Mouse (Mus musculus) T-helper 17 cell (primary cell): Measurements from ENCODE around the gene Dcpp3.
"Not testable (repeated sequence)": the region's sequence is repeated elsewhere in the genome, so short reads cannot be mapped to it uniquely, and the experiment has no call there.

Experiments
- in situ Hi-C, 2 experiments: fragments of 300-600 bp; cut with MboI, MseI; formaldehyde crosslinking; loops; 1 replicate in 1 of 2; 2 replicates in 1 of 2; pipeline ENCODE4 v1.15.1; 2025; ENCODE audit warnings: high pct_unique_total_duplicates in 2 of 2

The Dcpp3 gene

DNA sequence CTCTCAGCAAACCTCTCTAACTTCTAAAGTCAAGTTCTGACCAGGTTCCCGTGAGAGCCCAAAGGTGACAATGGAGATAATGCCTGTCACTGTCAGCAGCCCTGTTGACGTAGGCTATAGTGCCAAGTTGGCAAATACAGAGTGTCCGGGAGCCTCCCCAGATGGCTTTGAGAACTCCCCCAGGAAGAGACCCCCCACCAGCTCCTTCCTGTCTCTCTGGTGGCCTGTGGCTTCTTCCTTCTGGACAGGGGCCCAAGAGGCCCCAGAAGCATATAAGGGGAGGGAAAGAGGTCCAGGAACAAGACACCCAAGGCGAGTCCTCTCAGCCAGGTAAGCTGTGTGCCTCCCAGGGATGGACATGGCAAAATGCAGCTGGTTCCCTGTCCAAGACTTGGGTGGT is at the start of gene Dcpp3:
Gene Dcpp3 (plus strand): TSS at position 301 of the 400 bp plus-strand sequence.
- in situ Hi-C loops = loop anchor here in 1 of 2 experiments (5.0 kb wide), 1 partner anchor 35 kb away; no protein-coding TSS in a partner anchor

DNA sequence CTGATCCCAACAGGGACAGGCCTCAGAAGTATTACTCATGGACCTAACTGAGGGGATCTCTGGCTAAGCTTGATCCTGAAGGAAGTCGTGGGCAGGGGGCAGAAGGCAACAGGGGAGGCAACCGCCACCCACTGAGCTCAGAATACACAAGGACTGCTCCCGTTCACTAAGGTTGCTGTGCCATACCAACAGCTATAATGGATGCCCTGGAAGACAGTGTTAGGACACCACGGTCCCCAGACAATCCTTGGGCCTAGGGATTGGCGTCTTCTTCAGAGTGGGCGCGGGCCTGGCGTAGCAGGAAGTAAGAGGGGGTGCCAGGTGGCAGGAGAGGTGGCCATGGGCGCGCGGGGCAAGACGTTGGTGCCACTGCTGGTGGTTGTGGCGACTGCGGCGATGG is 49.5 kb upstream of the Dcpp3 start, which contains the start of gene Prss21:
Gene Prss21 (plus strand): TSS at position 301 of the 400 bp plus-strand sequence.
- in situ Hi-C loops = no loop called here

DNA sequence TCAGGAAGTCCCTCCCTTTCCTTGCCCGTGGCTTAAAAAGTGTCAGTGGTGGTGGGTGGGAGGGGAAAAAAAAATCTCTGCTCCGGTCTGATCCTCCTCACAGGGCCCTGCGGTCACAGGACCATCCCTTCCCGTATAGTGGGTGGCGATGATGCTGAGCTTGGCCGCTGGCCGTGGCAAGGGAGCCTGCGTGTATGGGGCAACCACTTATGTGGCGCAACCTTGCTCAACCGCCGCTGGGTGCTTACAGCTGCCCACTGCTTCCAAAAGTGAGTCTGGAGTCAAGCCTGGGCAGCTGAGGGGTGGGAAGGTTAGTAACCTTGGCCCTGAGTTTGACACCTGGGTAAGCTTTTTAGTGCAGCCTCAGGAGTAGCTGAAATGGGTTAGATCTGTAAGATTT is 48.7 kb upstream of the Dcpp3 start:
- in situ Hi-C loops = no loop called here

DNA sequence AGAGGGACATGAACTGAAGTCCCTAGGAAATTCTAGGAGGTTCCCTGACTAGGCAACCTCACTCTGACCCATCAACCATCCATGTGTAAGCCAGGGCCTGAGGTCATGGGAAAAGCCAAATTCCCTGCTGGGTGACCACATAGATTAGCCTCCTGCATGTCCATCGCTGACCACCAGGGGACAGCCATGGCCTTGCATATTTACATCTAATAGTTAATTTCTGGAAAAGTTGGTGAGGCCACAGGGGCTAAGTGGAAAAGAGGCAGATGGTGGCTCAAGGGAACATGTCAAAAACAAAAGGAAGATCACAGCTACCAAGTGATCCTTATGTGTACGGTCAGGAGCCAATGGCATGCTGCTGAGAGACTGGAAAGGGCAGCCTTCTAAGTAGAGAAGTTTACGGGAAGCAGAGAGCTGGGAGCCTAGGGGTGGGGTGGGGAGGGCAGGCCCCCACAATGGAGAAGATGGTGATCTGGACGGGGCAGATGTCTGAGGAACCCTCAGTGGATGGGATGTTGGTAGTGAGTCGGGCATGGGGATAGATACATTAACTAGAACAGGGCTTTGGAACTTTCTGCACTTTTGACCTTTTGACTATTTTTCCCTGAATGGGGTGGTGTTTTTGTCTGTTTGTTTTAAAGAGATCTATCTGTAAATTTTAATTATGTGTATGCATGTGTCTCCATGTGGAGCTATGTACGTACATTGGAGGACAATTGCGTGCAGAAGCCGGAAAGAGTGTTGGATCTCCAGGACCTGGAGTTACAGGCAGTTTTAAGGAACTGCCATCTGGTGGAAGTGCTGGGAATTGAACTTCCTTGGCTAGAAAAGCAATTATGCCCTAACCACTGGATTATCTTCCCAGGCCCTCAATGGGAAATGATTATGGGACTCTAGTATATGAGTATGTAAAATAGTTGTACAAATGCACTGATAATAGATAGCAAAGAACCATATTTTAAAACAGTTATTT is 43.1 kb upstream of the Dcpp3 start:
- in situ Hi-C loops = no loop called here

DNA sequence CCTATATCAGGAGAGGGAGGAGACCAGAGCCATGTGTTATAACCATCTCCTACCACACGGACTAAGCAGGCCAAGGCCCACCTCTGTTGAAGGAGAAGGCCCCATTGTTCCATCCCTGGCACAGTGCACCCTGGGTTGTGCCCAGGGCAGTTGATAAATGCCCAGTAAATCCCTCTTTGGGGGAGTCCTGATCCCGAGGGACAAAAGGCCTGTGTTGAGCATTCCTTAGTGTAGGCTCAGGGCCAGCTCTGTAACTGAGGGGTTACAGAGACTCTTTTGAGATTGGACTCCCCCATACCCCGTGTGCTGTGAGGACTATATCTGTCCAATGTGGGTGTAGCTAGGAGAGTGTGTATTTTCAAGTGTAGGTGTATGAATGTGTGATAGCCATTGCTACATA is 40.5 kb upstream of the Dcpp3 start:
- in situ Hi-C loops = no loop called here

DNA sequence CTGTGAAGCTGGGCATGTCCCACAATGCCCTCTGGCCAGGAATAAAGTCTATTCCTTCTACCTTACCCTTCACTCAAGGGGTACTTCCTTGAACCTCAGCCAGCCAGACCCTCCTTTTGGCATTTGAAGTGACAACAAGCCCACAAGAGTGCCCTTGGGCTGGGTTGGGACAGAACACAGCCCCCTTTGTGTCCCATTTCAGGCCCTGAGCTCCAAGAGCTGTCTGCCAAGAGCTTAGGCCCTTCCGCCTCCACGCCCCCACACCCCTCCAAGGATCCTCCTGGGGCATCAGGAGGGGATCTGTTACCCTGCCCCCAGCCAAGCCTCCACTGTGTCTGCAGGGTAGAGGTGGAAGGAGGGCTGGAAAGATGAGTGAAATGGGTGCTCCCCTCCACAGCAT is 40.1 kb upstream of the Dcpp3 start:
- in situ Hi-C loops = no loop called here

DNA sequence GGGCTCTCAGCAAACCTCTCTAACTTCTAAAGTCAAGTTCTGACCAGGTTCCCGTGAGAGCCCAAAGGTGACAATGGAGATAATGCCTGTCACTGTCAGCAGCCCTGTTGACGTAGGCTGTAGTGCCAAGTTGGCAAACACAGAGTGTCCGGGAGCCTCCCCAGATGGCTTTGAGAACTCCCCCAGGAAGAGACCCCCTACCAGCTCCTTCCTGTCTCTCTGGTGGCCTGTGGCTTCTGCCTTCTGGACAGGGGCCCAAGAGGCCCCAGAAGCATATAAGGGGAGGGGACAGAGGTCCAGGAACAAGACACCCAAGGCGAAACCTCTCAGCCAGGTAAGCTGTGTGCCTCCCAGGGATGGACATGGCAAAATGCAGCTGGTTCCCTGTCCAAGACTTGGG is 36.7 kb upstream of the Dcpp3 start, which contains the start of the genes Dcpp1 and Dcpp2:
Gene Dcpp1 (plus strand): TSS at position 301 of the 400 bp plus-strand sequence.
Gene Dcpp2 (plus strand): TSS at position 305 of the 400 bp plus-strand sequence.
- in situ Hi-C loops = loop anchor here in 1 of 2 experiments (5.0 kb wide), 1 partner anchor 42 kb away; no protein-coding TSS in a partner anchor

DNA sequence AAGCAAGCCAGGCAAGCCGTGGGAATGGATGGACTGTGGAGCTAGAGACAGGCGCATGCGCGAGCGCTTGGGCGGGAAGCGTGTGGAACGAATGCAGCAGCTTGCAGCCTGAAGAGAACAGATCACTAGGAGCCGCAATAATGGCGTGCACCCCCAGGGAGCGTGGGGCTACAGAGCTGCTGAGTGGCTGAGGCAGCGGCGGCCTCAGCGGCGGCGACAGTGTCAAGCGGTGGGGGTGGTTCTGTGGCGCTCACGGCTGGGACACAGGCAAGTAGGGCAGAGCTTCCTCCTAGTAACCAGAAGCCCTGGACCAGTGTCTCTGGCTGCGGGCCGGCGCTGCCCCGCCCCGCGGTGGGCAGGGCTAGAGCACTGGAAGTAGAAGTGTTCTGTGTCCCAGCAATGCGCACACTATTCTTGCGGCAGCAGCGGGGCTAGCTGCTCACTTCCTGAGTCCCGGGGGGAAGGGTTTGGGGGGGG is 7.3 kb downstream of the Dcpp3 start:
- in situ Hi-C loops = loop anchor here in 1 of 2 experiments (5.0 kb wide), 1 partner anchor 42 kb away; the partner anchor contains the start of genes Dcpp1 and Dcpp2

DNA sequence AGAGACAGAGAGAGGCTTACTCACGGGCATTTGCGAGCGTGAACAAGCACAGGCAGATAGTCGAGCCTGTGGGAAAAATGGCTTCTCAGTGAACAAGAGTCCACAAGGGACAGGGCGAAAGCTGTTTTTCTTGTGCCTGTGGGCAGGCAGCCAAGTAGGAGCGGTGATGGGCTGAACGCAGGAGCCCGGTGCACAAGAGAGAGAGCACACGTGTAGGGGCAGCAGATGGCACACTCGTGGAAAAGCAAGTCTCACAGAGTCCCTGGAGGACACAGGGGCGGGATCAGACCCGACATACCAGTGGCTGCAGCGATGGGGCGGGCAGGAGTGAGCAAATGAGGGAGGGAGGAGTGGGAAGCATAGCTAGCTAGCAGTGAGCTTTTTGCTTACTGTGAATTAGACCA is 7.8 kb downstream of the Dcpp3 start:
- in situ Hi-C loops = no loop called here

DNA sequence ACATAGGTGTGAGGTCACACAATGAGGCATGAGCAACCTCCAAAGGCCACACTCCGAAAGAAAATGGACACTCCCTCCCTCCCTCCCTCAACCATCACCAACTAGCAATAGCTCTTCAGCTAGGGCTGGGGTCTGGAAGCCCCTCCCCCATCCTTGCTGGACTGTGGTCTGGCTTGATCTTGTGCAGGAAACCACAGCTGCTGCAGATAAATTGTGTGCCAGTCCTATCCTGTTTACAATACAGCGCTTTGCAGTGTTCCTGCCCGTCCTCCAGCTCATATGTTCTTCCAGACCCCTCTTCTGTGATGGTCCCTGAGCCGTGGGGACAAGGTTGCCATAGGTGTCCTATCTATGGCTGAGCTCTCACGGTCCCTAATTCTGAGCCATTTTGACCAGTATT is 13.9 kb downstream of the Dcpp3 start:
- in situ Hi-C loops = no loop called here

DNA sequence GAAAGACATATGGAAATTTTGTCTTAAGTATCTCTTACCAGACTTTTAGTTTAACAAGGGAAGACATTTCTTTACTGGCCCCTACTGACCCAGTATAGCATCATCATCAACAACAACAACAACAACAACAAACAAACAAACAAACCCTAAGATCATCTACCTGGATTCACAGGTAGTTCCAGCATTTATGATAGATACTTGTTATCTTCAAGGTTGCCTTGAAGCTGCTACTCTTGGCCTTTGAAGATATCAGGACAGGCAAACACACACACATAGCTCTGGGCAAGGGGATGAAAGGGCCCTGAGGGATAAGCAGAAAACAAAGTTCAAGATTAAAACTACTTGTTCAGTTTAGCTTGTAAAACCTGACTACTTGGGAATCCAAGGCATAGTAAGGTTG is 24.1 kb downstream of the Dcpp3 start, which contains the start of gene Sbp:
Gene Sbp (plus strand): TSS at position 301 of the 400 bp plus-strand sequence.
- in situ Hi-C loops = no loop called here

DNA sequence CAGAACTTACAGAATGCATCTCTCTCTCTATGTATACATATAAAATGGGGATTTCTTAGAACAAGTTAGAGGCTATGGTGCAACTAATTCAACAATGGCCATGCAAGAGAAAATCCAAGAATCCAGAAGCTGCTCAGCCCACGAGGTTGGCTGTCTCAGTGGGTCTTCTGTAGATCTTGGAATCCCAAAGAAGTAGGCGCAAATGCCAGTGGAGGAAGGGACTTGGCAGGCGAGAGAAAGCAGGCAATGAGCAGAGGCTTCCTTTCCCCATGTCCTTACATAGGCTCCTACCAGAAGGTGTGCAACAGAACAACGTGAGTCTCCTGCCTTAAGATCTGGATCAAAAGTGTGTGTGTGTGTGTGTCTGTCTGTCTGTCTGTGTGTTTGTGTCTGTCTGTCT is 30.2 kb downstream of the Dcpp3 start:
- in situ Hi-C loops = not testable (repeated sequence)

DNA sequence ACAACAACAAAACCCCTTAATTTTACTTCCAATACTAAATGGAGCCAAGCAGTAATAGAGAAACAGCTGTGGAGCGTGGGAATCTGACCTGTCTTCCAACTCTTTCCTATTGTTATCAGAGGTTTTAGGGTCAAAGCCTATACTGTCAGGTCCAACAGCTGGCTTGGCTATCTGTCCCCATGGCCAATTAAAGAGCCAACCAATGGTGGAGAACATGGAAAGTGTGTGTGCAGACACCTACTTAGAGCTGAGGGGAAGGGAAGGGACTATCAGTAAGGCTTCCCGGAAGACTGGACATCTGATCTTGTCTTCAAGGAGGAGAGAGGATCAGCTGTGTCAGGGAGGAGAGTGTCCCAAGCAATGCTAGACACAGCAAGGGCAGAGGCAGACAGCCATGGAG is 31.8 kb downstream of the Dcpp3 start:
- in situ Hi-C loops = no loop called here

DNA sequence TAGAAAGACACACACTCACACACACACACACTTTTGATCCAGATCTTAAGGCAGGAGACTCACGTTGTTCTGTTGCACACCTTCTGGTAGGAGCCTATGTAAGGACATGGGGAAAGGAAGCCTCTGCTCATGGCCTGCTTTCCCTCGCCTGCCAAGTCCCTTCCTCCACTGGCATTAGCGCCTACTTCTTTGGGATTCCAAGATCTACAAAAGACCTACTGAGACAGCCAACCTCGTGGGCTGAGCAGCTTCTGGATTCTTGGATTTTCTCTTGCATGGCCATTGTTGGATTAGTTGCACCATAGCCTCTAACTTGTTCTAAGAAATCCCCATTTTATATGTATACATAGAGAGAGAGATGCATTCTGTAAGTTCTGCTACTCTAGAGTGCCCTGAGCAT is 33.6 kb downstream of the Dcpp3 start:
- in situ Hi-C loops = loop anchor here in 1 of 2 experiments (5.0 kb wide), 1 partner anchor 34 kb away; the partner anchor contains the start of gene Dcpp3

DNA sequence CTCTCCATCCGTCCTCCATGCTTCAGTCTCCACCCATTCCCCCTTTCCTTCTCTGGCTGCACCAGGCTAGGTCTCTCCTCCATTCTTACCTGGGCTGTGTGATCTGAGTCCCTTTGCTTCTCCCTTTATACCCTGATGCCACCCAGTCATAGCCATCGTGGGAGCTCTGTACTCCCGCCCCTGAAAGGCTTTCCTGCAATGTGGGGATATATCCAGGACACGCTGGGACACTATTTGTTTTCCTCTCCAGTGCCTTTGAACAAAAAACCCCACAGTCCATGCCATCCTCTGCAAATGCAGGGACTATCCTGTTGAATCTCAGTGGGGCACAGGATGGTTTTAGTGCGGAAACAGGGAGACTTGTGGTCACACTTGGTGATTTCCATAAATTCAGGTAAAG is 37.9 kb downstream of the Dcpp3 start, which contains the start of gene Sbpl:
Gene Sbpl (minus strand): TSS at position 101 of the 400 bp plus-strand sequence.
- in situ Hi-C loops = loop anchor here in 1 of 2 experiments (5.0 kb wide), 1 partner anchor 103 kb away; no protein-coding TSS in a partner anchor

DNA sequence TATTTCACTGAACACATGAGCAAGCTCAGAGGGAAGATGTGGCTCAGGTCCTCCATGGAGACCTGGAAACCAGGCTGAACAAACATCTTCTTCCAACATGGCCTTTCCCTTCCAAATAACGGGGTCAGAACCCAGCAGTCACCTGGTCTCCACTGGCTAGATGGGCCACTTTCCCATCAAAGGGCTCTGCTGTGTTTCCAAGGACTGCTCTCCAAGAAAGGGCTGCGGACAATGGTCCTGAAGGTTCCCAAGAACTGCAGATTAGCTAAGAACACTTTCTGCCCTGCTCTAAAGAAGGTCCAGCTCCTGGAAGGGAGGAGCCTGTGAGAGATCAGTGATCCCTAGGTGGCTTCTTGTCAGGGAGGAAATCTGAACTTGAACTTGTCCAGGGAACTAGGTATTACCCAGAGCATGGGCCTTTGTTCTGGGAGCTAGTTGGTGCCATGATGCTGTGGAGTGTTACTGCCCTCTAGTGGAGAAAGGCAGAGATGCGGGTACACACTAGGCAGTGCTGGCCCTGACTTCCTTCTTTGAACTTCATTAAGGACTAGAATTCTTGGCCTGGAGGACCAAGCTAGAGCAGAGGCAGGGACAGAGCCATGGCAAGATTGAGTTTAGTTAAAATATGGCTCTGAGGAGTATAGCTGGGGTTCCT is 43.0 kb downstream of the Dcpp3 start:
- in situ Hi-C loops = loop anchor here (5.0 to 10.0 kb wide), 3 partner anchors 37 to 995 kb away; partner anchors contain the start of gene Prss22 (in 1 of the 2)

DNA sequence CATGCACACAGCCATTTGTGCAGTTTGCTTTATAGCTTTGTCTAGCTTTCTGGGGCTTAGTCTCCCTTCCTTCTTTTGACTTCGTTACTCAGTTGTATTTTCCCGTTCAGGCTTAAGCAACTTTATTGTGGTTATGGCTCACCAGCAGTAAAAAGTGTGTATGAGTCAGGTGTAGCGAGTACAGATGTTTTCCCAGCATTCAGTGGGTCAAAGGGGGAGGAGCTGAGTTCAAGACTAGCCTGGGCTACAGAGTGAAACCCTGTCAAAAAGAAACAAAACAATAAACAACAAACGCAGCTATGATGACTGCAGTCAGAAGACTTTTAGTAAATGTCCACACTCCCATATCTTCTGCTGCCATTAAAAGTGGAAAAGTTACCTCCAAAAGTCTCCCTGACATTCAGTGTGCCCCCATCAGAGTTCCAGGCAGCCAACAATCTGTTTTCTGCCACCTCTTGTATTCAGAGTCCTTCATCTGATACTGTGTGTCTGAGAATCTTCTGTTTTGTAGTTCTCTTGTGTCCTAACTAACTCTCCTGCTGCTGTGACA is 44.4 kb downstream of the Dcpp3 start:
- in situ Hi-C loops = loop anchor here (5.0 to 10.0 kb wide), 3 partner anchors 36 to 993 kb away; partner anchors contain the start of gene Prss22 (in 1 of the 2)

DNA sequence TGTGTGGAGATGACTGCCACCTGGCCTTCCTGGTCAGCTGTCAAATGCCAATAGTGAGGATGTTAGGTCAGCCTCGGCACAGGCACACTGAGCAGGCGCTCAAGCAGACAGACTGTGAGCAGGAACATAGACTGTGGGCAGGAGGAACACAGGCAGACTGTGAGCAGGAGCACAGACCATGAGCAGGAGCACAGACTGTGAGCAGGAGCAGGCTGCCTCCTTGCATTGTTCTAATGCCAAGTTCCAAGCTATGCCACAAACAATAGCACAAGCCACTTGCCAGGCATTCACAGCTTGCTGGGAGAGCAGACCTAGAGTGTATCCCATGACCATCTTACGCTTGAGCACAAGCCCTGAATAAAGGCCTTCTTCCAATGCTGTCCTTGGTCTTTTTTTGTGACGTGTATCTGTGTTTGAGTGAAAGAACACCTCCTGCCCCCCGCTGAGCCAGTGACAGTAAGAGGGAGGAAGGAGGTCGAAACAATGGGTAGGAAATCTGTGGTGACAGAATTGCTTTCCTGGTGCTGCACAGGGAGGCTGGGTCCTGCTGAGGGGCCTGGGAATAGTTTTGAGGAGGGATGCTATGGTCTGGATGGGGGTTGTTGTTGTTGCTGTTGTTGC is 48.7 kb downstream of the Dcpp3 start:
- in situ Hi-C loops = loop anchor here in 1 of 2 experiments (5.0 to 10.0 kb wide), 2 partner anchors 199 to 989 kb away; no protein-coding TSS in a partner anchor

DNA sequence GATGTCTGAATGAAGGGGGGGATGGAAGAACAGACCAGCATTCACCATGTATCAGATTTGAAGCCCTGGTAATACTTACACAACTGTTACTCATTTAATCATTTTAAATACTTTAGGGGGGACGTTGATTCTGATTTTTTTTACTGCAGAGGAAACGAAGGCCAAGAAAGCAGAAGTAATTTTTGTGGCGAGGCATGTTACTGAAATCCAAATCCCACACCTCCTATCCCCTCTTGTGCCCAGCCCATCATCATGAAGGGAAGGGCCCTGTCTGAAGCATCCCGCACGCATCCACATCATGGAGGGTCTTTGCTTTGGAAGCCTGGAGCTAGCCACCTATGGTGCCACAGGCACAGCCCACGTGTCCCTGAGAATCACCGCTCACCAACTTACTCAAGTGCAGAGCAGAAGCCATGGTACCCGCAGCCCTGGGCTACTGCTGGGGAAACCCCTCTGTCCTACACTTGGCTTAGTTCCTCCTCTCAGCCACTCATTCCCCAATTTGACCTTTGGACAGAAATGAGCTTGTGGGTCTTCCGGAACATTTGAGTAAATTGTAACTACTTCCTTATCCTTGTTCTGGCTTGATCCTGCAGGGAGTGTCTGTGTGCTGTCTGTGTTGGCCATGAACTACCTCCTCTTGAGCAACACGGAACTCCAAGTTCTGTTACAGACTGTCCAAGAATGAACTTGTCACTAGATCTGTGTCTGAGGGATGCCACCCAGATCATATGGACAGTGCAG is 49.6 kb downstream of the Dcpp3 start:
- in situ Hi-C loops = loop anchor here in 1 of 2 experiments (5.0 to 10.0 kb wide), 2 partner anchors 200 to 988 kb away; no protein-coding TSS in a partner anchor

DNA sequence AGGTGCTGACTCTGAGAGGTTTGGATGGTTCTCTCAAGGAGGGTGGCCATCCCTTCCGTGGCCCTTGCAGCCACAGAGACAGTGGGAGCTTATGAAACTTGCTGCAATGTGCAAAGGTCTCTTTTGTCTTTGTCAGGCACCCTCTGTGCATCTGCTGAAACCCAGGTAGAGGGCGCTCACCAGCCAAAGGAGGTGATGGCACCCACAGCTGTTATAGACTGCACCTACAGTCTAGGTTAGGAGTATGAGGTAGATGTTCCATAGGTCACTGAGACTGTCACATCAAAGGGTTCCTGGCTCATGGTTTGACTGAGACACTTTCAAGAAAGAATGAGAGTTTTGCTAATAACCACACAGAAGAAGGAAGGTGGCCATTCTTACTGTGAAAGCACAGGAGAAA is 51.5 kb downstream of the Dcpp3 start:
- in situ Hi-C loops = loop anchor here in 1 of 2 experiments (5.0 to 10.0 kb wide), 2 partner anchors 201 to 986 kb away; no protein-coding TSS in a partner anchor
